Mouse (Mus musculus) adrenal gland, postnatal 10 days (tissue): Measurements from ENCODE around the gene Gm48551. TPM values are rescaled to one million over a fixed set of nuclear protein-coding genes. Genes with fewer than 3 reads are reported as not detected.

Experiments
- DNase-seq: peaks from one replicate; pipeline ENCODE4 v3.0.0; 2021; ENCODE audit warnings: mixed read lengths
- total RNA-seq, 2 experiments: library from RNA; stranded (reverse); gene quantifications; 2 replicates each; pipeline ENCODE4 v1.2.3; 2021

Gene Gm48551
- total RNA-seq, 2 experiments from 2014 or later, result 1.1 to 1.6 TPM

- DNase-seq, result no peak
These were observed 34.2 kb downstream of the Gm48551 start for GRCm38 (mm10) chr10:81418216-81419070.

GRCm38 (mm10) chr10:81419111-81419928 lies 35.1 kb downstream of the Gm48551 start:
- peak; percentile 22 for DNase-seq

- DNase-seq, result peak; percentile 71
These were observed 36.0 kb downstream of the Gm48551 start for GRCm38 (mm10) chr10:81420191-81420767.

- peak; percentile 16 for DNase-seq
These were observed 37.0 kb downstream of the Gm48551 start for GRCm38 (mm10) chr10:81421041-81421796.

- DNase-seq, result peak; percentile 49
These were observed 37.5 kb downstream of the Gm48551 start for GRCm38 (mm10) chr10:81421797-81422100.

GRCm38 (mm10) chr10:81422191-81422590 lies 37.9 kb downstream of the Gm48551 start:
- peak; percentile 24 for DNase-seq

GRCm38 (mm10) chr10:81422661-81423217 lies 38.5 kb downstream of the Gm48551 start:
- DNase-seq, result no peak

GRCm38 (mm10) chr10:81423476-81424245 lies 39.4 kb downstream of the Gm48551 start:
- no peak for DNase-seq

- DNase-seq, result peak; percentile 85
These were observed 40.2 kb downstream of the Gm48551 start for GRCm38 (mm10) chr10:81424246-81425051.

- peak; percentile 67 for DNase-seq
These were observed 41.1 kb downstream of the Gm48551 start for GRCm38 (mm10) chr10:81425236-81425850.

- peak; percentile 46 for DNase-seq
These were observed 41.9 kb downstream of the Gm48551 start for GRCm38 (mm10) chr10:81426081-81426671.

GRCm38 (mm10) chr10:81426897-81427296 lies 42.6 kb downstream of the Gm48551 start:
- peak; percentile 91 for DNase-seq

- DNase-seq, result no peak
These were observed 43.1 kb downstream of the Gm48551 start for GRCm38 (mm10) chr10:81427327-81427726.

GRCm38 (mm10) chr10:81427804-81428506 lies 43.7 kb downstream of the Gm48551 start:
- DNase-seq, result no peak

GRCm38 (mm10) chr10:81428507-81428870 lies 44.2 kb downstream of the Gm48551 start:
- DNase-seq, result no peak

- no peak for DNase-seq
These were observed 44.8 kb downstream of the Gm48551 start for GRCm38 (mm10) chr10:81429092-81429491.

GRCm38 (mm10) chr10:81429605-81430061 lies 45.4 kb downstream of the Gm48551 start:
- peak; percentile 91 for DNase-seq

GRCm38 (mm10) chr10:81430141-81430830 lies 46.0 kb downstream of the Gm48551 start:
- DNase-seq, result peak; percentile 87
